Mouse (Mus musculus) liver, embryonic 13.5 days (tissue): ENCODE measurements around the gene Nradd. TPM values are rescaled to one million over a fixed set of nuclear protein-coding genes. Genes with fewer than 3 reads are reported as not detected.

Source experiments
- ATAC-seq: fragments of 200-750 bp; cut with Nextera tagmentation; 2 replicates; pipeline ENCODE4 v1.8.0; 2017; ENCODE audit warnings: low read depth, mild to moderate bottlenecking, moderate number of reproducible peaks, moderate library complexity
- DNase-seq: peaks from one replicate; pipeline ENCODE4 v3.0.0; 2022
- H3K27ac ChIP-seq: fragments of 300-500 bp; sonication (generic); 2 replicates; pipeline ENCODE4 v1.5.1; 2015; ENCODE audit warnings: moderate library complexity, mild to moderate bottlenecking, inconsistent platforms
- H3K27me3 ChIP-seq: fragments of 300-500 bp; sonication (generic); 2 replicates; pipeline ENCODE4 v1.6.1; 2015; ENCODE audit warnings: mild to moderate bottlenecking, inconsistent platforms
- H3K36me3 ChIP-seq: fragments of 300-500 bp; sonication (generic); 2 replicates; pipeline ENCODE4 v1.6.1; 2015; ENCODE audit warnings: mild to moderate bottlenecking, inconsistent platforms
- H3K4me1 ChIP-seq: fragments of 300-500 bp; sonication (generic); replicated peaks from 2 replicates; pipeline ENCODE4 v1.6.1; 2015; ENCODE audit warnings: inconsistent platforms
- H3K4me2 ChIP-seq: fragments of 300-500 bp; sonication (generic); 2 replicates; pipeline ENCODE4 v1.6.1; 2015; ENCODE audit warnings: inconsistent platforms, mild to moderate bottlenecking, moderate library complexity
- H3K4me3 ChIP-seq: fragments of 300-500 bp; sonication (generic); replicated peaks from 2 replicates; pipeline ENCODE4 v1.5.1; 2015; ENCODE audit warnings: mild to moderate bottlenecking, inconsistent platforms
- H3K9ac ChIP-seq: fragments of 300-500 bp; sonication (generic); 2 replicates; pipeline ENCODE4 v1.6.1; 2015; ENCODE audit warnings: mild to moderate bottlenecking, inconsistent platforms
- H3K9me3 ChIP-seq: fragments of 300-500 bp; sonication (generic); replicated peaks from 2 replicates; pipeline ENCODE4 v1.6.1; 2016; ENCODE audit warnings: inconsistent platforms
- WGBS: fragments of 180-500 bp; shearing (Covaris S2); methylation state at CpG from one replicate; pipeline ENCODE4 v1.1.7; 2015; ENCODE audit not compliant: insufficient replicate concordance; 5-methylcytosine and 5-hydroxymethylcytosine counted together
- polyA plus RNA-seq: library from polyadenylated mRNA; unstranded; fragments of >200 nt; fragmentation: Nextera tagmentation; extraction: Ambion mirVana; gene quantifications from 2 replicates; pipeline ENCODE4 v1.2.1, GENCODE M21; 2015

The Nradd gene
- polyA plus RNA-seq, 1 experiment from 2014 or later: 2.7 TPM

- H3K9me3 ChIP-seq: no peaks in the 10 kb centered on the region
- 0 out of 2 replicates have a peak overlapping the region, but pooled peaks have one; percentile 14 for H3K4me2 ChIP-seq
- peaks cover 87% of the 10 kb centered on the region for H3K4me1 ChIP-seq
- H3K27ac ChIP-seq: peak overlapping the region; percentile 52
- 40% methylated on average over 7 of the region's 7 CpGs for WGBS
- no peak for DNase-seq
- no peak for ATAC-seq
- H3K4me3 ChIP-seq: no peak overlapping the region
- H3K9ac ChIP-seq: no peak overlapping the region
- peaks cover 5% of the 10 kb centered on the region; the same call in 1 of the 2 replicates for H3K36me3 ChIP-seq
- no peaks in the 10 kb centered on the region for H3K27me3 ChIP-seq
These were observed 36.8 kb upstream of the Nradd start for GRCm38 (mm10) chr9:110660856-110661612.

DNA sequence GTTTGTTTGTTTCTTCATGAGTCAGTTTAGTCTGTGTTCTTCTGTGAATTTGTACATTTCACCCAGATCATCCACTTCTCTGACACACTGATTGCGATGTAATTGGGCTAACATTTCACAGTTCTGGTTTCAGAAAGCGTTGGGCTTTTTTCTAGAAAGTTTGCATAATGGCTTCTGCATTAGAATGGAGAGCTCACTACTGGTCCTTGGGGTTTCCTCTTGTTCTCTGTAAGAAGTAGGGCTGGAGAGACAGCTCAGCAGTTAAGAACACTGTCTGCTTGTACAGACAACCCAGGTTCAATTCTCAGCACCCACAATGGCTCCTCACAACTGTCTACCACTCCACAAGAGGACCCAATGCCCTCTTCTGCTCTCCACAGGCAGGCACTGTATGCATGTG lies 36.0 kb upstream of the Nradd start:
- H3K9ac ChIP-seq: 0 out of 2 replicates have a peak overlapping the region, but pooled peaks have one; percentile 1
- DNase-seq (no peak), ATAC-seq (no peak)
- H3K27me3 ChIP-seq: no peaks in the 10 kb centered on the region
- peak overlapping the region; percentile 52 for H3K27ac ChIP-seq
- H3K4me3 ChIP-seq: no peak overlapping the region
- 80% methylated on average over 2 of the region's 2 CpGs for WGBS
- peaks cover 5% of the 10 kb centered on the region; the same call in 1 of the 2 replicates for H3K36me3 ChIP-seq
- H3K4me1 ChIP-seq: peaks cover 87% of the 10 kb centered on the region
- H3K4me2 ChIP-seq: no peak overlapping the region
- H3K9me3 ChIP-seq: no peaks in the 10 kb centered on the region

- 72% methylated on average over 12 of the region's 12 CpGs for WGBS
- Histone ChIP-seq H3K9me3 (no peaks in the 10 kb centered on the region), H3K4me1 (peaks cover 87% of the 10 kb centered on the region), H3K4me2 (no peak overlapping the region), H3K27me3 (no peaks in the 10 kb centered on the region), H3K4me3 (no peak overlapping the region), H3K27ac (0 out of 2 replicates have a peak overlapping the region, but pooled peaks have one; percentile 21), H3K9ac (peak overlapping the region; percentile 1; the same call in 1 of the 2 replicates), H3K36me3 (peaks cover 5% of the 10 kb centered on the region; the same call in 1 of the 2 replicates)
- no peak for ATAC-seq
- no peak for DNase-seq
These were observed 35.3 kb upstream of the Nradd start for GRCm38 (mm10) chr9:110659521-110659920.

- ATAC-seq: no peak
- H3K9me3 ChIP-seq: no peaks in the 10 kb centered on the region
- peaks cover 87% of the 10 kb centered on the region for H3K4me1 ChIP-seq
- peak overlapping the region; percentile 91 for H3K27ac ChIP-seq
- peak overlapping the region; percentile 80 for H3K4me3 ChIP-seq
- no peaks in the 10 kb centered on the region; the same call in 1 of the 2 replicates for H3K36me3 ChIP-seq
- H3K9ac ChIP-seq: peak overlapping the region; percentile 85
- WGBS: 17% methylated on average over 13 of the region's 13 CpGs
- H3K4me2 ChIP-seq: peak overlapping the region; percentile 90
- peaks cover 12% of the 10 kb centered on the region for H3K27me3 ChIP-seq
- no peak for DNase-seq
These were observed 33.3 kb upstream of the Nradd start for GRCm38 (mm10) chr9:110657474-110658078.

DNA sequence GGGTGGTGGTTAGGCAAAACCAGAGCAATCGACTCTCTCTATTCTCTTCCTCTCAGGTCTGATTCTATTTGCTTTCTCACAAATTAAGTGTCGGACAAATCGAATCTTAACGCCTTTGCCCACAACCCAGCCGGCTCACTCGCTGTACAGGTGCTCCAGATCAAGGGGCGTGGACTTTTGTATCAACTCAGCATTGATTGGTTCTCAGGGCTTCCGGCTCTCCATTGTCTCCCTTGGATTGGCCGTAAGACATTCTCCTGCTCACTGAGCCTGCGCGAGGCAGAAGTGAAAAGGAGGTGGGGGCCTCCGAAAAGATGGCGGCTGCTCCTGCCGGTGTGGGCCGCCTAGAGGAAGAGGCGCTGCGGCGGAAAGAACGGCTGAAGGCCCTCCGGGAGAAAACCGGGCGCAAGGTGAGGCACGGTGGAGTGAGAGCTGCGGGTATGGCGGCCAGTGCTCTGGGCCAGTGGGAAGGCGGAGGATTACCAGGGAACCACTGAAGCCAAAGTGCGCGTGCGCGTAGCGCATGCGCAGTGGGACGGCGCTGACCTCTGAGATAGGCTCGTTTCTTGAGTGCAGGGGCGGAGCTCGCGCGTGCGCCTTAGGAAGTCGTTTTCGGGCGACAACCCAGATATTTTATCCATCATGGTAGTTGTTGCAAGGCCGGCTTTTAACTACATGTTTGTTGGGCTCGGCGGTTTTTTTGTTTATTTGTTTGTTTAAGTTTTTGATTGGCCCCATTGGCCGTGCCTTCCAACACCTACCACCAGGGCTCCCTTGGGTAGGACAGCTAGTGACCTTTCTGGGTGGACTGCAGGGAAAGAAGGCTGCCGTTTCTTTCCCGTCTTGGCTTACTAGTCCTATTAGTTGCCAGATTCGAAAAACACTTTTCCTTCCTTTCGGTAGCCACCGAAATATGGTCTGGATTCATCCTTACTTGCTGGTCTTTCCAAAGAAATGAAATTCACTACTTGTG lies 32.3 kb upstream of the Nradd start, which contains the start of gene Ccdc12:
Ccdc12 (plus strand) TSS at position 255 of the 973 bp plus-strand sequence.
- ATAC-seq: peak; percentile 82
- Histone ChIP-seq H3K36me3 (no peaks in the 10 kb centered on the region; the same call in 1 of the 2 replicates), H3K9ac (peak within 1 kb of the TSS; percentile 85), H3K4me2 (peak within 1 kb of the TSS; percentile 90), H3K4me3 (peak within 1 kb of the TSS; percentile 80), H3K27ac (peak within 1 kb of the TSS; percentile 91), H3K27me3 (peaks cover 22% of the 10 kb centered on the region), H3K4me1 (peaks cover 86% of the 10 kb centered on the region), H3K9me3 (no peaks in the 10 kb centered on the region)
- under 1% methylated on average over 52 of the region's 52 CpGs for WGBS
- peak; percentile 92 for DNase-seq

GRCm38 (mm10) chr9:110655651-110656007 lies 31.4 kb upstream of the Nradd start:
- H3K27me3 ChIP-seq: peaks cover 30% of the 10 kb centered on the region
- DNase-seq (no peak), ATAC-seq (no peak)
- peak overlapping the region; percentile 85 for H3K9ac ChIP-seq
- WGBS: 83% methylated on average over 10 of the region's 10 CpGs
- H3K4me1 ChIP-seq: peaks cover 77% of the 10 kb centered on the region
- H3K4me3 ChIP-seq: peak overlapping the region; percentile 80
- peak overlapping the region; percentile 90 for H3K4me2 ChIP-seq
- no peaks in the 10 kb centered on the region; the same call in 1 of the 2 replicates for H3K36me3 ChIP-seq
- no peaks in the 10 kb centered on the region for H3K9me3 ChIP-seq
- peak overlapping the region; percentile 91 for H3K27ac ChIP-seq

- WGBS: 76% methylated on average over 19 of the region's 19 CpGs
- H3K4me1 ChIP-seq: peaks cover 70% of the 10 kb centered on the region
- H3K9me3 ChIP-seq: no peaks in the 10 kb centered on the region
- ATAC-seq (no peak), DNase-seq (no peak)
- H3K36me3 ChIP-seq: no peaks in the 10 kb centered on the region; the same call in 1 of the 2 replicates
- peaks cover 30% of the 10 kb centered on the region for H3K27me3 ChIP-seq
- H3K4me2 ChIP-seq: peak overlapping the region; percentile 99
- peak overlapping the region; percentile 86 for H3K9ac ChIP-seq
- peak overlapping the region; percentile 91 for H3K27ac ChIP-seq
- peak overlapping the region; percentile 79 for H3K4me3 ChIP-seq
These were observed 30.7 kb upstream of the Nradd start for GRCm38 (mm10) chr9:110654726-110655650.

DNA sequence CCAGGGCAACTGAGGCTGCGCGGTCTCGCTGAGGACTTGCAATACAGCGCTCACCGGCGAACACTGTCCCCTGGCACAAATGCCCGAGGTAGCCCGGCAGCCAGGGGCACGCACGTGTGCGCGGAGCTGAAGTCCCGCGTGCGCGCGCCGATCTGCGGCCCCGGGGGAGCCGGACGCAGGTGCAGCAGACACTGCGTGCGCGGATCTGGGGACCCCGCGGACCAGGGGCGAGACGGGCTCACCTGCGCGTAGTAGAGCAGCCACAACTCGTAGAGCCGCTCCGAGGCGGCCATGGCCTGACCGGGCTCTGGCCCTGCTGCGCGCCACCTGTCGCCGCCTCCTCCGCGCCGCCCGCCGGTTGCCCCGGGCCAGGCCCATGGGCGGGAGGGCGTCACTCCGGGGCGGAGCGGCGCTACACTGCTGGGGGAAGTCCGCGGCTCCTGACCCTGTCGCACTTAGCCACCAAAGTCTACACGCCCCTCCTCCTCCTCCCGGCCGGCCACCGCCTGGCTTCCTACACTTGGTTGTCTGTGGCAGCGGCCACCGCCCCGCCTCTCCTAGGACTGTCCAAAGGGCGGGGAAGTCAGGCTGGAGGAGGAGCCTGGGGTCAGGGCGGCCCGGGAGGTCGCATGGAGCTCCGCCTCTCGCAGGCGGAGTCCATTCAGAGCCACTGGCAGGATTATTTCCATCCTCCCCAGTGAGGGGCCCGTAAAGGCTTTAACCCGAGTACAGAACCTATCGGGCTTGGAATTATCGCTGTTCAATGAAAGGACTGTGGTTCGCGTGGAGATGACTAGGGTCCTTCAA lies 29.6 kb upstream of the Nradd start, which contains the start of gene Nbeal2:
Nbeal2 (minus strand) TSS at position 507 of the 807 bp plus-strand sequence.
- WGBS: under 1% methylated on average over 75 of the region's 75 CpGs
- peak; percentile 87 for ATAC-seq
- H3K4me3 ChIP-seq: peak within 1 kb of the TSS; percentile 79
- peaks cover 59% of the 10 kb centered on the region for H3K4me1 ChIP-seq
- DNase-seq: peak; percentile 95
- no peaks in the 10 kb centered on the region for H3K36me3 ChIP-seq
- H3K4me2 ChIP-seq: peak within 1 kb of the TSS; percentile 99
- H3K27me3 ChIP-seq: peaks cover 30% of the 10 kb centered on the region
- H3K9me3 ChIP-seq: no peaks in the 10 kb centered on the region
- H3K27ac ChIP-seq: peak within 1 kb of the TSS; percentile 76
- H3K9ac ChIP-seq: peak within 1 kb of the TSS; percentile 86

DNA sequence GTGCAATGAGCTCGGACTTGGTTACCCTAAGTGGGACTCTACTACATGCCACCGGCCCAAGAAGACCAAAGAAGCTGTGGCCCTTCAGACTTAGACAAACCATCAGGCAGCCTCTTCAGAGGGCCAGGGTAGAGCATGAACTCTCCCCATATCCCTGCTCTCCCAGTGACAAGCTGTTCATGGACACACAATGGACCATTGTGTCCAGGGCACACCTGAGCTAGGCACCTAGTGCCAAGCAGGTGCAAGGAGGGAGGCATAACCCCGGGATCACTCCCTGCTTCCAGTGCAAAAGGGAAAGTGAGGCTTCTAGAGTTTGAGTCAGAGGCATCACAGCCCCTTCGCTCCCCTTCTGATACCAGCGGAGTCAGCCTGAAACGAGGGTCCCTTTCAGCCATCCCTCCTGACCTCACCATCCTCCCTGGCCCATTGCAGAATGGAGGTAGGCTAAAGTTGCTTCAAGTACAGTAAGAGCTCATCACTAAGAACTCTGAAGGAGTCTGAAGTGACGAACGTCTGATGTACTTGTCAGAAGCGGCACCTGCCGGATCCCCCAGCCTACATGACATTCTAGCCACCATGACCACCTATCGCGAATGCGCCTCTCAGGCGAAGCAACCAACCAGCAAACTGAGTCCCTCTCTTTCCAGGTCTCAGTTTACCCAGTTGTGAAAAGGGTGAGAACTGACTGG lies 28.9 kb upstream of the Nradd start:
- DNase-seq: no peak
- Histone ChIP-seq H3K27ac (peak overlapping the region; percentile 76), H3K9ac (peak overlapping the region; percentile 86), H3K9me3 (no peaks in the 10 kb centered on the region), H3K36me3 (no peaks in the 10 kb centered on the region), H3K4me2 (peak overlapping the region; percentile 99), H3K4me3 (peak overlapping the region; percentile 79), H3K27me3 (peaks cover 30% of the 10 kb centered on the region), H3K4me1 (peaks cover 52% of the 10 kb centered on the region)
- 12% methylated on average over 14 of the region's 14 CpGs for WGBS
- no peak for ATAC-seq
